Mouse (Mus musculus) embryonic facial prominence, embryonic 13.5 days (tissue): Measurements from ENCODE around the gene Olfr1339. TPM values are rescaled to one million over a fixed set of nuclear protein-coding genes. Genes with fewer than 3 reads are reported as not detected.

Source experiments
- ATAC-seq: fragments of 200-750 bp; cut with Nextera tagmentation; 2 replicates; pipeline ENCODE4 v1.8.0; 2017; ENCODE audit warnings: low read depth; ENCODE audit not compliant: insufficient number of reproducible peaks, insufficient read depth, low FRiP score, low TSS enrichment
- H3K27ac ChIP-seq: fragments of 300-500 bp; sonication (generic); 2 replicates; pipeline ENCODE4 v1.5.1; 2015; ENCODE audit warnings: moderate library complexity, mild to moderate bottlenecking, inconsistent platforms
- H3K27me3 ChIP-seq: fragments of 300-500 bp; sonication (generic); 2 replicates; pipeline ENCODE4 v1.6.1; 2015; ENCODE audit warnings: mild to moderate bottlenecking, inconsistent platforms
- H3K36me3 ChIP-seq: fragments of 300-500 bp; sonication (generic); 2 replicates; pipeline ENCODE4 v1.6.1; 2015; ENCODE audit warnings: mild to moderate bottlenecking, inconsistent platforms
- H3K4me1 ChIP-seq: fragments of 300-500 bp; sonication (generic); 2 replicates; pipeline ENCODE4 v1.6.1; 2015; ENCODE audit warnings: inconsistent platforms
- H3K4me2 ChIP-seq: fragments of 300-500 bp; sonication (generic); 2 replicates; pipeline ENCODE4 v1.6.1; 2015; ENCODE audit warnings: moderate library complexity, mild to moderate bottlenecking, inconsistent platforms
- H3K4me3 ChIP-seq: fragments of 300-500 bp; sonication (generic); 2 replicates; pipeline ENCODE4 v1.5.1; 2015; ENCODE audit warnings: mild to moderate bottlenecking, inconsistent platforms
- H3K9ac ChIP-seq: fragments of 300-500 bp; sonication (generic); 2 replicates; pipeline ENCODE4 v1.6.1; 2015; ENCODE audit warnings: mild to moderate bottlenecking, inconsistent platforms
- H3K9me3 ChIP-seq: fragments of 300-500 bp; sonication (generic); 2 replicates; pipeline ENCODE4 v1.6.1; 2016; ENCODE audit warnings: inconsistent platforms
- WGBS: fragments of 180-500 bp; shearing (Covaris S2); methylation state at CpG from one replicate; pipeline ENCODE4 v1.1.7; 2015; ENCODE audit warnings: mixed read lengths; 5-methylcytosine and 5-hydroxymethylcytosine counted together
- polyA plus RNA-seq: library from polyadenylated mRNA; unstranded; fragments of >200 nt; fragmentation: Nextera tagmentation; extraction: Ambion mirVana; gene quantifications from 2 replicates; pipeline ENCODE4 v1.2.1, GENCODE M21; 2015

The Olfr1339 gene
- polyA plus RNA-seq = not detected in 2 replicates

DNA sequence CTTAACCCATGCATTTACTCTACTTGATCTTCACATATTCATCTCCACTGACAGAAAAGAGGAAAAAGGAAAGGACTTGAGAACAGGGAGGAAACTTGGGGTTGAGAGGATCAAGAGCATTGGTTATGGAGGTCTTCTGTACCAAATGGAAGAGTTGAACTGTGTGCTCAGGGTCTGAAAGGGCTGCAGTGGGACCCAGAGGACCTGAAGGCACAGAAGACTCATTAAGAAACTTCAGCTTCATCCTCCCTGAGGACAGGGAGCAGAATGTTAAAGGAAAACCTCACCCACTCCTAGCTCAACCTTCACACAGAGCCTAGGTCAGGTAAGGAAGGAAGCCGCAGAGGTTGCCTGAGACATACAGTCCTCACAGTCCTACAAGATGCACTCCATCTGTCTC lies at the start of gene Olfr1339:
Gene Olfr1339 (plus strand): TSS at position 301 of the 400 bp plus-strand sequence.
- Histone ChIP-seq H3K27me3 (no peaks in the 10 kb centered on the region), H3K36me3 (no peaks in the 10 kb centered on the region), H3K4me2 (no peak within 1 kb of the TSS), H3K9me3 (no peaks in the 10 kb centered on the region), H3K27ac (no peak within 1 kb of the TSS), H3K4me3 (no peak within 1 kb of the TSS), H3K4me1 (no peaks in the 10 kb centered on the region), H3K9ac (no peak within 1 kb of the TSS)
- no peak for ATAC-seq
- 83% methylated on average over 1 of the region's 1 CpGs for WGBS

DNA sequence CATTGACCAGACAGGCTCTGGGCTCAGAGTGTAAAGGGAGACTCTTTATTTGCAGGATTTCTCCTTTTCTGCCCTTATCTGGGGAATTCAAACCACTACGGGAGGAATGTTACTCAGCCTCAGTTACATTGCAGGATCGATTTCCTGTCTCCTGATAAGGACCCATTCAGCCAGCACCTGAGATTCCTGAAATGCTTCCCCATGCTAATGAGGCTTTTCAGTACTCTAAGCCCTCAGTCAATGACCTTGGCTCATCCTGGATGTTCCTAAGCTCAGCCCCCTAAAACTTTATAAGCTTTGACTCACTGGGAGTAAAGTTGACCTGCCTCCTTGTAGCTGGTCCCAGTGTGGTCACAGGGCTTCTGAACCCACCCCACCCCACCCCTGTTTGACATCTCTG lies 44.9 kb upstream of the Olfr1339 start:
- Histone ChIP-seq H3K4me1 (no peaks in the 10 kb centered on the region), H3K9me3 (no peaks in the 10 kb centered on the region), H3K36me3 (no peaks in the 10 kb centered on the region), H3K9ac (no peak overlapping the region), H3K4me3 (no peak overlapping the region), H3K27me3 (peaks cover 5% of the 10 kb centered on the region; the same call in 1 of the 2 replicates), H3K4me2 (no peak overlapping the region), H3K27ac (no peak overlapping the region)
- ATAC-seq = no peak
- WGBS = 60% methylated on average over 2 of the region's 2 CpGs

DNA sequence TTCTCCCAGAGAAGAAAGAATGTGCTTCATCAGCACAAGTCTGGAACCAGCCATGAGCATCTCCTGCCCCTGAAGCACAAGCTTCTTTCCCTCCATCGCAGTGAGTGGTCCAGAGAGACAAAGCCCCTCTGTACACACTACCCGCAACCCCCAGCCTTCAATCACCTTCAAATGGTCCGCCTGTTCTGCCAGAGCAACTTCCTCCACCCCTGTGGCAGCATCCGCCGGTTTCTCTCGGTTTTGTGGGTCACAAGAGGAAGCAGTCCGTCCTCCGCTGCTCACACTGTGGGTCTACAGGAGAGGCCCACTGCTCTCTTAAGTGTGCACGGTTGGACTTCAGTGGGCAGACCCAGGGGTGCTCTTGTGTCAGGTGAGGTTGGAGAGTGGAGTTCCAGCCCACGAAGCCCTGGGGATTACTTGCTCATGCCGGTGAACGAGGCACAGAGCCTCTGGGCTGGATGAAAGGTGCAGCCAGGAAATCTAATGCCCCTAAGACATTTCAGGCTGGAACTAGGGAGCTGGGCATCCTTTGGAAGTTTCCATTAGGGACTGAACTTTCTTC lies 39.5 kb upstream of the Olfr1339 start, which contains the start of gene Olfr1342:
Gene Olfr1342 (minus strand): TSS at position 345 of the 562 bp plus-strand sequence.
- Histone ChIP-seq H3K9ac (no peak within 1 kb of the TSS), H3K9me3 (no peaks in the 10 kb centered on the region), H3K4me3 (no peak within 1 kb of the TSS), H3K27me3 (peaks cover 13% of the 10 kb centered on the region; the same call in 1 of the 2 replicates), H3K4me2 (no peak within 1 kb of the TSS), H3K4me1 (no peaks in the 10 kb centered on the region), H3K27ac (no peak within 1 kb of the TSS), H3K36me3 (no peaks in the 10 kb centered on the region)
- ATAC-seq = no peak
- 24% methylated on average over 12 of the region's 12 CpGs for WGBS

DNA sequence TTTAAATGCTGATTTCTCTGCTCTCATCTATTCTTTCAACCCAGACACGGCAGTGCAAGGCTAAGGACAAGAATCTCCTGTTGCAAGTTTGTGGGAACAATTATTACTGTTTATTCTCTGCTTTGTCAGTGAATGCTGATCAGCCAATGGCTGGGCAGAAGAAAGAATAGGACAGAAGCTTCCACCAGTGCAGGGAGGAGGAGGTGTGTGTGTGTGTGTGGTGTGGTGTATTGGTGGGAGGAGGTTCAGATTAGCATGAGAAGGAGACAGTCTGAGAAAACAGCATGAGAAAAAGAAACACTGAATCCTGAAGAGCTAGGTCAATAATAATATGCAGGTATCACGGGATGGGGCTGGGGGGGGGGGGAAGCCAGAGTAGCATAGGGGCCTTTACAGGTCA lies 38.2 kb upstream of the Olfr1339 start:
- no peak for ATAC-seq
- peaks cover 13% of the 10 kb centered on the region; the same call in 1 of the 2 replicates for H3K27me3 ChIP-seq
- no peak overlapping the region for H3K9ac ChIP-seq
- 41% methylated on average over 2 of the region's 2 CpGs for WGBS
- H3K27ac ChIP-seq = no peak overlapping the region
- H3K4me2 ChIP-seq = no peak overlapping the region
- no peaks in the 10 kb centered on the region for H3K9me3 ChIP-seq
- no peak overlapping the region for H3K4me3 ChIP-seq
- no peaks in the 10 kb centered on the region for H3K36me3 ChIP-seq
- no peaks in the 10 kb centered on the region for H3K4me1 ChIP-seq

DNA sequence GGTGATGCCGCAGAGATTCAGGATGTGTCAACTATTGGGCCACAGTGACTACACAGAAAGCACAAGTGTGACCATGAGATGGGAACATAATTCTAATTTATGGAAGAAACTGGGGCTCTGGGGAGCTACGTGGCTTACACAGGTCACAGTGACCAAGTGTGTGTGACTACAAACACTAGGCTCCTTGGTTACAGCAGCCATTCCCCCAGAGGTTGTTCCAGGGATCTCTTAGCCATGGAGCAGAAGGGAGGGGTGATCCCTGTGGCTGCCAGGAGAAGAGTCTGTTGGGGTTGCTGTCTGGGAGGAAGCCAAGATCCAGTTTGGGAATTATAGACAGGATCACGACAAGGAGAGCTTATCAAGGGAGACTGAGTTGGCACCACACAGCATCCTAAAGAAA lies 28.8 kb upstream of the Olfr1339 start, which contains the start of gene Olfr1341:
Gene Olfr1341 (plus strand): TSS at position 301 of the 400 bp plus-strand sequence.
- WGBS = 76% methylated on average over 3 of the region's 3 CpGs

DNA sequence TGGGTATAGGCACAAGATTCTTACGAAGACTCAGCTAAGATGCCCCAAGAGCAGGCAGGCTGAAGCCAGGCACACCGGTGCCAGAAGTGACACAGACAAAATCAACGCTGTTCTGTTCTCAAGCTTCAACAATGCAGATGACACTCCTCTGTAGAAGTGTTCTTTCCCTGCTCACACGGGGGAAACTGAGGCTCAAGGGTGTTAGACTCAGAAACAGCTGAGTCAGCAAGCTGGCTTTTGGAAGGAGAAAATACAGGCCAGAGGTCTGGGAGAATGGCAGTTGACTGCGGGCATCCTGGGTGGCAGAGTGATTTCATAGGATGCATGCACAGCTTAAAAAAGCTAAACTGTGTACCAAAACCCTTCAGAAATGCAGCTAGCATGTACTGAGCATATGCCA lies 23.9 kb upstream of the Olfr1339 start:
- Histone ChIP-seq H3K4me3 (no peak overlapping the region), H3K36me3 (no peaks in the 10 kb centered on the region), H3K9ac (no peak overlapping the region), H3K4me2 (no peak overlapping the region), H3K4me1 (no peaks in the 10 kb centered on the region), H3K27ac (no peak overlapping the region), H3K9me3 (no peaks in the 10 kb centered on the region), H3K27me3 (no peaks in the 10 kb centered on the region)
- 78% methylated on average over 5 of the region's 5 CpGs for WGBS
- ATAC-seq = no peak

More for the DNA sequence above, 28.8 kb upstream of the Olfr1339 start, which contains the start of gene Olfr1341:
- H3K4me1 ChIP-seq = no peaks in the 10 kb centered on the region
- no peaks in the 10 kb centered on the region for H3K27me3 ChIP-seq
- no peak within 1 kb of the TSS for H3K4me3 ChIP-seq
- H3K27ac ChIP-seq = no peak within 1 kb of the TSS
- H3K36me3 ChIP-seq = no peaks in the 10 kb centered on the region
- H3K9me3 ChIP-seq = no peaks in the 10 kb centered on the region
- no peak for ATAC-seq
- no peak within 1 kb of the TSS for H3K4me2 ChIP-seq
- H3K9ac ChIP-seq = no peak within 1 kb of the TSS

DNA sequence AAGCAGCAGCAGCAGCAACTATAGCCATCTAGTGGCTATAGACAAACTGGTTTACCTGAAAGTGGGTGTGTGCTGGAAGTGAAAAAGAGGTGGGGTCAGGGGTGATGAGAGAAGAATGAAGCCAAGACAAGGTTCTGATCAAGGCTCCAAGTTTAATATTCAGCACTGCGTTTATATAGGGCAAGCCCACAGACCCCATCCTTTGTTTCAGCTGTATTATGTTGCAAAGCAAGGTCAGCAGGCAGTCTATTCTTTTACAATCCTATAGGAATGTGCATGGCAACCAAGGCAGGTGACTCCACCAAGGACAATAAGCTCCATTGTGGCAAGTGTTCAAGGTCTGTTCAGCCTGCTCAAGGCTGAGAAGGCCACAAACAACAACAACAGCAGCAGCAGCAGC lies 20.3 kb upstream of the Olfr1339 start:
- WGBS = 39% methylated on average over 1 of the region's 1 CpGs
- no peak for ATAC-seq
- Histone ChIP-seq H3K27ac (no peak overlapping the region), H3K9ac (no peak overlapping the region), H3K4me1 (no peaks in the 10 kb centered on the region), H3K27me3 (no peaks in the 10 kb centered on the region), H3K36me3 (no peaks in the 10 kb centered on the region), H3K4me2 (no peak overlapping the region), H3K4me3 (no peak overlapping the region), H3K9me3 (no peaks in the 10 kb centered on the region)

DNA sequence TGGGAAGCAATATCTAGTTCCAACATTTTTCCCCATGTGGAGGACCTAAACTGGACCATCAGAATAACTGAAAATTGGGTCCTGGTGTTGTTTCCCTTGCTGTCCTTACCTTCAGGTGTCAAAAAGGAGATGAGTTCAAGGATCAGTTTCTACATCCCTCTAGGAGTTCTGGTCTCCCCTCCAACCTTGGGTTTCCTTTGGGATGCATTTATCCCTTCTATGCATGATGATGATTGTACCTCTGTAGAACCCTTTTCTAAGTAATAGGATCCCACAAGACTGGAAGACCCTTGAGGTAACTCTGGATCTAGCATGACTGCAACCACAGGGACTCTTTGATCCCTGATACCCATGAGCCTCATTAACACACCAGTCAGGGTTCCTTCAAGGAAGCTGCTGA lies 12.1 kb upstream of the Olfr1339 start, which contains the start of gene Olfr1340:
Gene Olfr1340 (plus strand): TSS at position 301 of the 400 bp plus-strand sequence.
- Histone ChIP-seq H3K4me2 (no peak within 1 kb of the TSS), H3K36me3 (no peaks in the 10 kb centered on the region), H3K27me3 (no peaks in the 10 kb centered on the region)

DNA sequence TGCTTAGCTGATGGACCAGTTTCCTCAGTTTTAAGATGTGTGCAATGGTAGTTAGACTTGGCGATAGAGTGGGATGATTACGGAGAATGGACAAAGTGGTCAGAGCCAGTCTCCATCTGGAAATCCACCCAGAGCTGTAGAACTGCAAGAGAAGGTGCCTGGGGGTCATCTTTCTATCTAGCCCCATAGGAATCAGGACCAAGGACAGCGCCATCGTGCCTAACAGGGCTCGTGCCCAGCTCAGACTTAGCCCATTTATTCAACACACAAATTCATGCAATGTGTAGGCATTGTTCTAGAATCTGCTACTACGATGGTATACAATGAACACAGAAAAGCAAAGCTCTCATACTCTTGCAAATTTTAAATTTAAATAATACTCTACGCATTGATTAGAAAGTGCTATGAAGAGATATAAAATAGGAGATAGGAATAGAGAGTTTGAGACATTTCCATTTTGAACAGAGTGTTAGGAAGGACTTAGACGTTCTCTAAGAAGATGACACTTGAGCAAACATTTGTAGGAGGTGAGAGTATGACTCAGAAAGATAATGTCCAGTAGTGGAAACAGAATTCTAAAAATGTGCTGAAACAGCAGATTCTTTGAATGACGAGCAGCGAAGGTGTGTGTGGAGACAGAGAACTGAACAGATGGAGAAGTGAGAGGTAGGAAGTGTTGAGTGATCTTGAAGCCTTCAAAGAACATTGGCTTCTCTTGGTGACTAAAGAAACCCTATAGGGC lies 10.1 kb upstream of the Olfr1339 start:
- Histone ChIP-seq H3K27ac (no peak overlapping the region), H3K4me2 (no peak overlapping the region), H3K9me3 (no peaks in the 10 kb centered on the region), H3K4me1 (no peaks in the 10 kb centered on the region), H3K9ac (no peak overlapping the region), H3K27me3 (no peaks in the 10 kb centered on the region), H3K36me3 (no peaks in the 10 kb centered on the region), H3K4me3 (no peak overlapping the region)
- no peak for ATAC-seq
- 53% methylated on average over 10 of the region's 10 CpGs for WGBS

More for the DNA sequence above, 12.1 kb upstream of the Olfr1339 start, which contains the start of gene Olfr1340:
- Histone ChIP-seq H3K9ac (no peak within 1 kb of the TSS), H3K4me3 (no peak within 1 kb of the TSS), H3K4me1 (no peaks in the 10 kb centered on the region), H3K9me3 (no peaks in the 10 kb centered on the region), H3K27ac (no peak within 1 kb of the TSS)
- no peak for ATAC-seq

DNA sequence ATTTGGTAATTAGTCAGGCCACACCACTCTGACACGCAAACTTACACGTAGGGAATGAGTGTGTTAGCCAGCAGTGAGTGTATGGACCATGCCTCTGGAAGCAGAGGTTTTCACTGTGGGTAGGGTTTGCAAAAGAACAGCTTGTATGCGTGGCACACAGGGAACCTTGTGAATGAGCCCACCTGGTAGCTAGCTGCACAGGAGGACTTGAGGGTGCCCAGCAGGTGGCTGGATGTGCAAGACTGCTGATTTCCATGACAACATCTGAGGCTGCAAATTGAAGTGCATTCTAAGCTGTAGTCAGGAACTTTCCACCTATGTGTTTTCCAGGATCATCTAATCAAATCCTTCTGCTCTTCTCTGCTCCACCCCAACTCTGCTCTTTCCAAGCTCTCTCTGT lies 7.6 kb downstream of the Olfr1339 start:
- Histone ChIP-seq H3K4me3 (no peak overlapping the region), H3K9ac (no peak overlapping the region), H3K4me1 (no peaks in the 10 kb centered on the region), H3K27me3 (peaks cover 45% of the 10 kb centered on the region), H3K27ac (no peak overlapping the region), H3K4me2 (no peak overlapping the region), H3K9me3 (no peaks in the 10 kb centered on the region), H3K36me3 (no peaks in the 10 kb centered on the region)
- WGBS = 57% methylated on average over 3 of the region's 3 CpGs
- ATAC-seq = no peak

DNA sequence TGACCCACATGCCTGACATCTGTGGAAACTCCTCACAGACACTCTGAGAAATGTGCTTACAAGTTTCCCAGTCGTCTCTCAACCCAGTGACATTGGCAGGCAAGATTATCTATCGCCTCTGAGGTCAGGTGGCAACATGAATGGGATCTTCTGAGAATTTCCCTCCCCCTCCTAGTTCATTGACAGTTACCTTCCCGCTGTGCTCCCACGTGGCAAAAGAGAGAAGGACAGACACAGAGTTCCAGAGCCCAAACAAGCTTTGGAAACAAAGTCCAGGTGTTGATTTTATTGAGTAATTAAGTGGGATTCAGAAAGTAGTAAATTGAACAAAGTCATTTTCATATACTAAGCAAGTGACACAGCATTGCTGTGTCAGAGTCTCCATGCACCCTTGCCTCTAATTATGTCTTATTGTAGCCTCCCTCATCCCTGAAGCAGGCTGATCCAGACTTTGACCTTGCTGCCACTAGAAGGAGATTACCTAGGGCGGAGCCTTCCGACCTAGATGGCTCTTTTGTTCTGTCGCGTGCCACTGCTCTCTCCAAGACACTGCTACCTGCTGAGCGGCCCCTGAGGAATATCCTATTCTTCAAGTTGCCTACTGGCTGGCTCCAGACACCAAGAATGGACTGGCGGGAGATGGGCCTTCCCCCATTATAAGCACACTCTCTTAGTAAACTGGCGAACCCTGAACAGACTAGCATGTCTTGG lies 9.2 kb downstream of the Olfr1339 start:
- no peaks in the 10 kb centered on the region for H3K4me1 ChIP-seq
- peaks cover under 1% of the 10 kb centered on the region; the same call in 1 of the 2 replicates for H3K9me3 ChIP-seq
- WGBS = 7% methylated on average over 11 of the region's 11 CpGs
- no peak overlapping the region for H3K4me2 ChIP-seq
- peaks cover 45% of the 10 kb centered on the region for H3K27me3 ChIP-seq
- no peak for ATAC-seq
- no peaks in the 10 kb centered on the region for H3K36me3 ChIP-seq
- H3K9ac ChIP-seq = no peak overlapping the region
- H3K4me3 ChIP-seq = no peak overlapping the region
- no peak overlapping the region for H3K27ac ChIP-seq
